Mouse (Mus musculus) stomach, postnatal 0 days (tissue): Measurements from ENCODE around the gene Ptprm.

Experiments used
- CTCF ChIP-seq: IDR thresholded peaks from 2 replicates; pipeline ENCODE4 v1.5.1; 2016; ENCODE audit warnings: antibody characterized with exemption, low read depth, mild to moderate bottlenecking, moderate library complexity
- EP300 ChIP-seq: optimal IDR thresholded peaks from 2 replicates; pipeline ENCODE3; 2016; ENCODE audit warnings: antibody characterized with exemption

DNA sequence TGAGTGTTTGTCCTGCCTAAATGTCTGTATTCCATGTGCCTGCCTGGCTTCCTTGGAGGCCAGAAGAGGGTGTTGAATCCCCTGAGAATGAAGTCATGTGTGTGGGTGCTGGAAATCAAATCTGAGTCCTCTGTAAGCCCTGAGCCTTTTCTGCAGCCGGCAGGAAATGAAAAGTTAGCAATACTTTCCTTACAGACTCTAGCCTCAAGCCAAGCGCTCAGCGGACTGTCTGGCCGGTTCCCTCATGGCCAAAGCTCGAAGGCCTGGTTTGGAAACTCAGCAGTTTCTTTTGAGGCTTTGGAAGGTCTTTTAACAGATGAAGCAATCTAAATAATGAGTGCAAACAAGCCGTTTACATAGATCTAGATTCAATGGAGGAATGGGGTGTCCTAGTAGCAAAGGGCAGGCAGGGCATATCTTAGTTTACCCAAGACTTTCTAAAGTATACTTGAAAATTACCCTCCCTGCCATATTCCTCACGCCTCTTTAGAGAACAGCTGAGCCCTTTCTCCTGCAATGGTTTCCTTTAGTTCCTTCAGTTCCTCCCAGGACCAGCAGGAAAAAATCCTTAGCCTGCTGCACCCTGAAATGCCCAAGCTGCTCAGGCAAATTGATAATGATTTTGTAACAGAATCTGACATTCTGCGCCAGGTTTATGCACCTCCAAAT lies 144.4 kb downstream of the Ptprm start:
- TF ChIP-seq CTCF (0 out of 2 replicates have a peak, but pooled peaks have one; percentile 14), EP300 (no peak)
